Comparison of ENCODE assay signal across 8 mouse cellular contexts in the genomic region with DNA sequence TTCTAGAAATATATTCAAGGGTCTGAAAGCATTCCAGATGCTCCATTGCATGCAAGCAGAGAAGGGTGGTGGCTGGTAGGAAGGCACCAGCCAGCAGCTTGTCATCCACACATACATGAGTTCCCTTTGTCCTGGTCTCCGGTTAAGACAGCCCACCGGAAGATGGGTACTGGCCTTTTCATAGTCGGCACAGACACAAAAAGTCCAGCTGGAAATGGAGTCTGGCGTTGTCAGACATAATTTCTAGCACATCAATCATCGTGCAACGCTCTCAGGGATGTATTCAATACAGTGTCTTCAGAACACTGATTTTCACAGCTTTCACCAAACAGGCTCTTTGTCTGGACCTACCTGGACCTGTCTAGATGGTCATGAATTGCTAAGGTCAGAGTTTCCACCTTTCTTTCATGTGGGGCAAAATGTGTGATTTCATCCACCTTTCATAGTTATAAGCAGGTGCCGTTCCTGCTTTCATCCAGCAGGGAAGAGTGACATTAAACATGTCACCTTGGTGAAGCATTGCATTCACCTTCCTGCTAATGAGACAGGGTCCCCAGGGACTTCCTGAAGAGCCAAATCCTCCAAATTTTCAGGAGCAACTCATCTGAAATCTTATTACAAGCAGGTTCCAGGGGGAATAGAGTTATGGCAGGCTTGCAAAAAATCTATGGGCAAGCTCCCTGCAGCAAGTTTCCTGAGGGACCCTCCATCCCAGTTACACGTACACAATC. TPM values are rescaled to one million over a fixed set of nuclear protein-coding genes. Genes with fewer than 3 reads are reported as not detected.
A peak's percentile ranks its signal among the peaks of the same experiment; 100 is the strongest.
DNase-seq lines count a peak whose midpoint lies in the region; ATAC-seq and TF ChIP-seq lines count a peak whose summit lies in the region.

No protein-coding gene starts in this region.

- TF ChIP-seq POLR2A in thymus, adult 2 months (IDR thresholded peaks at IDR 0.05; ENCODE audit: control insufficient read depth, extremely low read depth, insufficient read depth, low read length, poor library complexity) = no peak

- H3K36me3 ChIP-seq in forebrain, embryonic 15.5 days = peaks cover 3% of the 10 kb centered on the region; the same call in 1 of the 2 replicates
- no peaks in the 10 kb centered on the region for H3K36me3 ChIP-seq in liver, postnatal 0 days (replicated peaks; ENCODE audit: insufficient read depth, low read length)
- H3K36me3 ChIP-seq in thymus, adult 2 months (ENCODE audit: control insufficient read depth, insufficient read depth, low read length) = 0 out of 2 replicates have a peak, but pooled peaks cover 2% of the 10 kb centered on the region

- intact Hi-C loops in heart, postnatal 14 days (cut with DNase I) = loop anchor here (2.0 kb wide), 1 partner anchor 146 kb away; no protein-coding TSS in a partner anchor

- peak; percentile 80 for DNase-seq in heart, adult 11 months
- no peak for DNase-seq in heart, postnatal 14 days
- peak; percentile 53 for DNase-seq in MN1 (ENCODE audit: low spot score)
- no peak for DNase-seq in liver, postnatal 0 days
- DNase-seq in natural killer cell, adult 2 months (ENCODE audit: low spot score in 2 of 2) = no peak
- DNase-seq in thymus, adult 2 months = no peak
- no peak for DNase-seq in frontal cortex, postnatal 36 days (ENCODE audit: low spot score in 2 of 2)

- 22% methylated on average over 8 of the region's 8 CpGs for WGBS in forebrain, embryonic 15.5 days
- 62% methylated on average over 8 of the region's 8 CpGs for WGBS in liver, postnatal 0 days (ENCODE audit: insufficient replicate concordance)
- WGBS in thymus, adult 2 months = 88% methylated on average over 8 of the region's 8 CpGs

- TF ChIP-seq EP300 in liver, postnatal 0 days (IDR thresholded peaks at IDR 0.05; ENCODE audit: low read depth) = no peak

- no peak for TF ChIP-seq CTCF in liver, postnatal 0 days (IDR thresholded peaks at IDR 0.05; ENCODE audit: low read depth)
- TF ChIP-seq CTCF in thymus, adult 2 months (IDR thresholded peaks at IDR 0.05; ENCODE audit: borderline replicate concordance, control insufficient read depth, extremely low read depth, insufficient read depth, low read length, poor library complexity) = no peak

- H3K9ac ChIP-seq in forebrain, embryonic 15.5 days (replicated peaks) = peak overlapping the region; percentile 97
- H3K9ac ChIP-seq in liver, postnatal 0 days (replicated peaks) = no peak overlapping the region

- no peaks in the 10 kb centered on the region for H3K27me3 ChIP-seq in forebrain, embryonic 15.5 days
- peaks cover 36% of the 10 kb centered on the region for H3K27me3 ChIP-seq in liver, postnatal 0 days (ENCODE audit: insufficient read depth, low read length)
- no peaks in the 10 kb centered on the region for H3K27me3 ChIP-seq in thymus, adult 2 months (ENCODE audit: control insufficient read depth, insufficient read depth, low read length)

- peak overlapping the region; percentile 100 for H3K27ac ChIP-seq in forebrain, embryonic 15.5 days (replicated peaks)
- no peak overlapping the region for H3K27ac ChIP-seq in liver, postnatal 0 days (ENCODE audit: low read depth)
- no peak overlapping the region for H3K27ac ChIP-seq in thymus, adult 2 months (ENCODE audit: control insufficient read depth, insufficient read depth, low read length)

- ATAC-seq in forebrain, embryonic 15.5 days (replicated peaks) = no peak
- ATAC-seq in liver, postnatal 0 days = no peak

- H3K4me2 ChIP-seq in forebrain, embryonic 15.5 days (replicated peaks) = peak overlapping the region; percentile 82
- 0 out of 2 replicates have a peak overlapping the region, but pooled peaks have one; percentile 87 for H3K4me2 ChIP-seq in liver, postnatal 0 days (ENCODE audit: low read depth, low read length)

- H3K4me3 ChIP-seq in forebrain, embryonic 15.5 days = peak overlapping the region; percentile 98
- no peak overlapping the region for H3K4me3 ChIP-seq in liver, postnatal 0 days (ENCODE audit: low read depth, low read length)
- H3K4me3 ChIP-seq in thymus, adult 2 months (ENCODE audit: control insufficient read depth, insufficient read depth, low read length) = no peak overlapping the region

- peaks cover 18% of the 10 kb centered on the region for H3K4me1 ChIP-seq in forebrain, embryonic 15.5 days
- peaks cover 17% of the 10 kb centered on the region for H3K4me1 ChIP-seq in liver, postnatal 0 days (ENCODE audit: insufficient read depth)
- H3K4me1 ChIP-seq in thymus, adult 2 months (replicated peaks; ENCODE audit: control insufficient read depth, insufficient read depth, low read length) = peaks cover 13% of the 10 kb centered on the region

- H3K9me3 ChIP-seq in forebrain, embryonic 15.5 days = no peaks in the 10 kb centered on the region
- no peaks in the 10 kb centered on the region for H3K9me3 ChIP-seq in liver, postnatal 0 days (ENCODE audit: low read length)

RNA-seq across cellular contexts. Expression of gene Mex3b, which starts 2.7 kb away (rescaled TPM):
- 1 to 10 TPM; 4.1 to 5.2 TPM for total RNA-seq in heart, postnatal 14 days (2021)
- 50.2 and 51.2 TPM in 2 replicates for polyA plus RNA-seq in forebrain, embryonic 15.5 days (2015; fragmentation: Nextera tagmentation; extraction: Ambion mirVana)
- 0.40 and 0.59 TPM in 2 replicates for polyA plus RNA-seq in liver, postnatal 0 days (2015; fragmentation: Nextera tagmentation; extraction: Ambion mirVana)
- 75.3 and 77.1 TPM in 2 replicates for polyA plus RNA-seq in thymus, adult 2 months (2012; rRNA removed)

Comparison
In these comparisons a context has a peak if more than half of its experiments do, and no peak if none do; other contexts are left out.
1. DNase-seq: peak in heart, adult 11 months (single experiment) and MN1 (single experiment); none in heart, postnatal 14 days (0 of 2), liver, postnatal 0 days (single experiment), natural killer cell, adult 2 months (0 of 2), thymus, adult 2 months (single experiment) and frontal cortex, postnatal 36 days (0 of 2).
2. RNA of gene Mex3b, which starts 2.7 kb away (polyA plus RNA-seq): 75.3 to 77.1 TPM in thymus, adult 2 months and 50.2 to 51.2 TPM in forebrain, embryonic 15.5 days; 0.40 to 0.59 TPM in liver, postnatal 0 days; every median in the first group is over 10 times any median in the second.